ENCODE assay signal across 20 mouse cellular contexts in genomic region chr4:39185680-39186079, GRCm38 (mm10).
A peak's percentile ranks its signal among the peaks of the same experiment; 100 is the strongest.
DNase-seq lines count a peak whose midpoint lies in the region; ATAC-seq lines count a peak whose summit lies in the region.
"Had no signal": no experiment of that assay in that cellular context is flagged by ENCODE, and none has a peak within 500 bp of the region (broad histone marks: within the 10 kb centered on the region; RNA-seq: fewer than 3 reads in every experiment).

No protein-coding gene starts in this region.

- peak; percentile 97 for ATAC-seq in frontal cortex, adult (ENCODE audit: low TSS enrichment)
- ATAC-seq: activated CD4-positive, CD25-positive, alpha-beta regulatory T cell, adult 4 months; forebrain, embryonic 15.5 days; hindbrain, embryonic 16.5 days; intestine, embryonic 15.5 days had no signal

- DNase-seq in frontal cortex, postnatal 25 days (ENCODE audit: low spot score in 2 of 2): no peak
- DNase-seq in left cerebral cortex, adult 18-20 months (ENCODE audit: low spot score in 2 of 2): peak; percentile 9 to 25
- DNase-seq in left cerebral cortex, postnatal 4 days: no peak
- DNase-seq in right cerebral cortex, adult 18-20 months: peak; percentile 54
- no peak for DNase-seq in right cerebral cortex, postnatal 25 days
- DNase-seq: adrenal gland, postnatal 10 days; cerebellum, adult 11-12 months; cerebellum, adult 8-10 months; cerebellum, postnatal 10 days; cerebellum, postnatal 36 days; embryo, embryonic 11 days; gastrocnemius, postnatal 25 days; heart, adult 18-20 months; heart, postnatal 10 days; heart, postnatal 36 days had no signal

- intact Hi-C loops in left cerebral cortex, postnatal 4 days (cut with DNase I): no loop called here

Comparison
In these comparisons a context has a peak if more than half of its experiments do, and no peak if none do; other contexts are left out.
1. DNase-seq: peak in left cerebral cortex, adult 18-20 months (2 of 2) and right cerebral cortex, adult 18-20 months (single experiment); none in frontal cortex, postnatal 25 days (0 of 2), left cerebral cortex, postnatal 4 days (single experiment) and right cerebral cortex, postnatal 25 days (single experiment).